In the genomic region with DNA sequence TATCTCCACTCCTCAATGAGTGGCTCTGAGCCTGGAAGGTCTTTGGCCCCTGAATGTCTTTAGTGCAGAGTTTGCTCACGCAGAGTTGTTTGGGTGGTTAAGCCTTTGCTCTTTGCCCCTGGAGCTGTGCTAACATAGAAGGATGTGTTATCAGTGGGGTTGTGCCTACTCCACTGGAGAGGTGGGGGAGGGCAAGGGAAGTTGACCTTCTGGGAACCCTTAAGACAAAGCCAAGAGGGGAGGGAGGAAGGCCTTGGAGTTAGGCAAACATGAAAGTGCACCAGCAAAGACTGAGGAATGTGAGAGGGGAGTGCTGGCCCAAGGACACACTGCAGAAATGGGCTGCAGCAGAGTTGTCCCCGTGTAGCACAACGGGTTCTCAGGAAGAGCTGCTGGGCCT, we compare ENCODE assay signal across 14 mouse cellular contexts.
DNase-seq lines count a peak whose midpoint lies in the region; ATAC-seq lines count a peak whose summit lies in the region.
"Had no signal": no experiment of that assay in that cellular context is flagged by ENCODE, and none has a peak within 500 bp of the region (broad histone marks: within the 10 kb centered on the region; RNA-seq: fewer than 3 reads in every experiment).

No protein-coding gene starts in this region.

- H3K9me3 ChIP-seq in liver, embryonic 16.5 days (replicated peaks; ENCODE audit: control insufficient read depth, low read length): no peaks in the 10 kb centered on the region
- H3K9me3 ChIP-seq: embryonic facial prominence, embryonic 12.5 days; forebrain, embryonic 15.5 days had no signal

- H3K27ac ChIP-seq in liver, embryonic 16.5 days (ENCODE audit: low read length): peak overlapping the region; percentile 63; the same call in 1 of the 2 replicates
- H3K27ac ChIP-seq: embryonic facial prominence, embryonic 12.5 days; forebrain, embryonic 15.5 days had no signal

- no peak overlapping the region for H3K4me2 ChIP-seq in liver, embryonic 16.5 days (ENCODE audit: low read depth, low read length)
- H3K4me2 ChIP-seq: embryonic facial prominence, embryonic 12.5 days; forebrain, embryonic 15.5 days had no signal

- no peak overlapping the region for H3K9ac ChIP-seq in liver, embryonic 16.5 days (ENCODE audit: low read depth, low read length)
- H3K9ac ChIP-seq: embryonic facial prominence, embryonic 12.5 days; forebrain, embryonic 15.5 days had no signal

- no peaks in the 10 kb centered on the region for H3K36me3 ChIP-seq in liver, embryonic 16.5 days (ENCODE audit: control insufficient read depth, insufficient read depth)
- H3K36me3 ChIP-seq: embryonic facial prominence, embryonic 12.5 days; forebrain, embryonic 15.5 days had no signal

- H3K4me3 ChIP-seq in liver, embryonic 16.5 days (ENCODE audit: low read depth, low read length): no peak overlapping the region
- H3K4me3 ChIP-seq: embryonic facial prominence, embryonic 12.5 days; forebrain, embryonic 15.5 days; myocyte had no signal

- WGBS in liver, embryonic 16.5 days (ENCODE audit: insufficient replicate concordance): 25% methylated on average over 3 of the region's 3 CpGs

- no peaks in the 10 kb centered on the region for H3K27me3 ChIP-seq in liver, embryonic 16.5 days (ENCODE audit: control insufficient read depth, insufficient read depth, low read depth, low read length)
- H3K27me3 ChIP-seq: embryonic facial prominence, embryonic 12.5 days; forebrain, embryonic 15.5 days had no signal

- no peaks in the 10 kb centered on the region; the same call in 1 of the 2 replicates for H3K4me1 ChIP-seq in liver, embryonic 16.5 days (ENCODE audit: control insufficient read depth, low read depth, low read length)
- H3K4me1 ChIP-seq: embryonic facial prominence, embryonic 12.5 days; forebrain, embryonic 15.5 days had no signal

- ATAC-seq in liver, embryonic 16.5 days (ENCODE audit: low read depth): peak; percentile 92
- ATAC-seq: forebrain, embryonic 15.5 days had no signal

- peak; percentile 3 for DNase-seq in kidney, adult 9 months
- no peak for DNase-seq in kidney, postnatal 10 days
- DNase-seq in embryo, embryonic 9.5 days (ENCODE audit: extremely low spot score): peak; percentile 19
- peak; percentile 61 to 76 for DNase-seq in lung, postnatal 4 days
- DNase-seq in frontal cortex, adult 2 months (ENCODE audit: extremely low spot score in 1 of 2, low spot score in 1 of 2): no peak
- no peak for DNase-seq in urinary bladder, postnatal 36 days (ENCODE audit: low spot score in 2 of 2)
- no peak for DNase-seq in heart, adult 18-20 months
- DNase-seq: cerebellum, adult 18-20 months; left cerebral cortex, postnatal 4 days; thymus, postnatal 14 days had no signal

Comparison
In these comparisons a context has a peak if more than half of its experiments do, and no peak if none do; other contexts are left out.
1. DNase-seq: peak in kidney, adult 9 months (single experiment), embryo, embryonic 9.5 days (single experiment) and lung, postnatal 4 days (2 of 2); none in kidney, postnatal 10 days (single experiment), frontal cortex, adult 2 months (0 of 2), urinary bladder, postnatal 36 days (0 of 2) and heart, adult 18-20 months (0 of 2).